Mouse (Mus musculus) liver, postnatal 0 days (tissue): ENCODE measurements around the gene Nfe2l2. TPM values are rescaled to one million over a fixed set of nuclear protein-coding genes. Genes with fewer than 3 reads are reported as not detected.
"Not testable (repeated sequence)": the region's sequence is repeated elsewhere in the genome, so short reads cannot be mapped to it uniquely, and the experiment has no call there.

Source experiments
- ATAC-seq: fragments of 200-750 bp; cut with Nextera tagmentation; 2 replicates; pipeline ENCODE4 v1.8.0; 2017; ENCODE audit warnings: mild to moderate bottlenecking, moderate library complexity
- DNase-seq: peaks from one replicate; pipeline ENCODE4 v3.0.0-alpha.2; 2016
- H3K27ac ChIP-seq: fragments of 300-500 bp; sonication (generic); 2 replicates; pipeline ENCODE4 v1.5.1; 2014; ENCODE audit warnings: antibody characterized with exemption, moderate library complexity, mild to moderate bottlenecking, low read depth
- H3K27me3 ChIP-seq: fragments of 300-500 bp; sonication (generic); 2 replicates; pipeline ENCODE4 v1.6.1; 2014; ENCODE audit warnings: low read length, control low read depth, mixed read lengths; ENCODE audit not compliant: insufficient read depth
- H3K36me3 ChIP-seq: fragments of 300-500 bp; sonication (generic); replicated peaks from 2 replicates; pipeline ENCODE4 v1.6.1; 2014; ENCODE audit warnings: mild to moderate bottlenecking, control low read depth, low read length, moderate library complexity, mixed read lengths; ENCODE audit not compliant: insufficient read depth
- H3K4me1 ChIP-seq: fragments of 300-500 bp; sonication (generic); 2 replicates; pipeline ENCODE4 v1.6.1; 2014; ENCODE audit warnings: antibody characterized with exemption, mild to moderate bottlenecking, control low read depth; ENCODE audit not compliant: insufficient read depth
- H3K4me2 ChIP-seq: fragments of 300-500 bp; sonication (generic); 2 replicates; pipeline ENCODE4 v1.6.1; 2014; ENCODE audit warnings: low read depth, mild to moderate bottlenecking, low read length, moderate library complexity, mixed read lengths
- H3K4me3 ChIP-seq: fragments of 300-500 bp; sonication (generic); 2 replicates; pipeline ENCODE4 v1.5.1; 2014; ENCODE audit warnings: low read depth, low read length
- H3K9ac ChIP-seq: fragments of 300-500 bp; sonication (generic); replicated peaks from 2 replicates; pipeline ENCODE4 v1.6.1; 2014; ENCODE audit warnings: mild to moderate bottlenecking, moderate library complexity
- H3K9me3 ChIP-seq: fragments of 300-500 bp; sonication (generic); 2 replicates; pipeline ENCODE4 v1.6.1; 2016; ENCODE audit warnings: mild to moderate bottlenecking, control low read depth, low read length, mixed read lengths
- CTCF ChIP-seq: sonication (generic); IDR thresholded peaks from 2 replicates; pipeline ENCODE4 v1.5.1; 2016; ENCODE audit warnings: antibody characterized with exemption, low read depth
- EP300 ChIP-seq: IDR thresholded peaks from 2 replicates; pipeline ENCODE4 v1.6.1; 2016; ENCODE audit warnings: antibody characterized with exemption, low read depth, mild to moderate bottlenecking
- WGBS: fragments of 180-500 bp; shearing (Covaris S2); extraction: QIAGEN DNeasy Blood & Tissue Kit; methylation state at CpG from one replicate; pipeline ENCODE4 v1.1.7; 2014; ENCODE audit not compliant: insufficient replicate concordance; 5-methylcytosine and 5-hydroxymethylcytosine counted together
- polyA plus RNA-seq: library from polyadenylated mRNA; unstranded; fragments of >200 nt; fragmentation: Nextera tagmentation; extraction: Ambion mirVana; gene quantifications from 2 replicates; pipeline ENCODE4 v1.2.1, GENCODE M21; 2015

Gene Nfe2l2
- polyA plus RNA-seq, 1 experiment from 2014 or later: 58.7 TPM

DNA sequence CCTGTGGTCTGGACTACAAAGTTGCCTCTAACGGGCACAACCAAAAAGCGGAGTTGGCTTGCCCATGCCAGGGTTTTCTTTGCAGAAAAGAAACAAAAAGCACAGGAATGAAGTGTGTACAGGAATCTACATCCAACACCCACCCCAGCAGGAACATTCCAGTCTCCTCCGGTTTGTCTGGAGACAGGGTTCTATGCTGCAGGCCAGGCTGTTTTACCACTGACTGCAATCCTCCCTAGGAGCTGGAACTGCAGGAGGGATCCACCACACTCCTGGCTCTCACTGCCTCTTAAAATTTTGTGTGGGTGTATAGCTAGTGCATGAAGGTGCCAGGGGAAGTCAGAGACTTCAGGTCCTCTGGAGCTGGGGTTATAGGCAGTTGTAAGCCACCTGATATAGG lies 5.6 kb downstream of the Nfe2l2 start:
- H3K27me3 ChIP-seq: no peaks in the 10 kb centered on the region
- no peak overlapping the region for H3K27ac ChIP-seq
- 86% methylated on average over 3 of the region's 3 CpGs for WGBS
- peaks cover 59% of the 10 kb centered on the region for H3K4me1 ChIP-seq
- no peak overlapping the region for H3K4me3 ChIP-seq
- DNase-seq (no peak), ATAC-seq (no peak)
- peaks cover 28% of the 10 kb centered on the region for H3K36me3 ChIP-seq
- H3K4me2 ChIP-seq: no peak overlapping the region
- TF ChIP-seq EP300: no peak
- TF ChIP-seq CTCF: no peak
- no peaks in the 10 kb centered on the region for H3K9me3 ChIP-seq
- no peak overlapping the region for H3K9ac ChIP-seq

DNA sequence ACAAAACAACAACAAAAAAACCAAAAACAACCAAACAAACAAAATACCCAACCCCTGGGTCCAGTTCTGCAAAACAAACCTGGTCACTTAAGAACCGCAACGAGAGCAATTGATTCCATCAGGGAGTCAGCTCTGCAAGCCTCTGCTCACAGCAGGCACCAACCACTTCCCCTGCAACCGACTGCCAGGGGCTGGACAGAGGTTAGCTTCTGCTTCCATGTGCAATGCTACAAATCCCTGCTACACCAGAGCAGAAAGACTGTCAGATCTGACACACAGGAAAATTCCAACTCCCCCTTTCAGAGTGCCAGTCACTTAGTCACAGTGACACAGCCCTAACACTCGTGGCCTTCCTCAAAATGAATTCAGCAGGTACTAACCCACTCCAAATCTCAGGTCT lies 6.4 kb downstream of the Nfe2l2 start:
- WGBS: 20% methylated on average over 4 of the region's 4 CpGs
- DNase-seq: no peak
- H3K4me3 ChIP-seq: no peak overlapping the region
- H3K27me3 ChIP-seq: no peaks in the 10 kb centered on the region
- no peaks in the 10 kb centered on the region for H3K9me3 ChIP-seq
- H3K9ac ChIP-seq: no peak overlapping the region; the same call in 1 of the 2 replicates
- no peak for TF ChIP-seq EP300
- TF ChIP-seq CTCF: no peak
- H3K4me2 ChIP-seq: no peak overlapping the region
- H3K36me3 ChIP-seq: peaks cover 28% of the 10 kb centered on the region
- H3K27ac ChIP-seq: no peak overlapping the region
- peaks cover 59% of the 10 kb centered on the region for H3K4me1 ChIP-seq
- no peak for ATAC-seq

GRCm38 (mm10) chr2:75697222-75697621 lies 7.2 kb downstream of the Nfe2l2 start:
- peak overlapping the region; percentile 24; the same call in 1 of the 2 replicates for H3K27ac ChIP-seq
- H3K36me3 ChIP-seq: peaks cover 34% of the 10 kb centered on the region
- no peaks in the 10 kb centered on the region for H3K9me3 ChIP-seq
- TF ChIP-seq EP300: no peak
- no peak for TF ChIP-seq CTCF
- peak overlapping the region; percentile 34 for H3K4me2 ChIP-seq
- H3K4me1 ChIP-seq: peaks cover 58% of the 10 kb centered on the region
- ATAC-seq (no peak), DNase-seq (no peak)
- H3K4me3 ChIP-seq: no peak overlapping the region
- 0 out of 2 replicates have a peak overlapping the region, but pooled peaks have one; percentile 8 for H3K9ac ChIP-seq
- no peaks in the 10 kb centered on the region for H3K27me3 ChIP-seq
- 56% methylated on average over 3 of the region's 3 CpGs for WGBS

DNA sequence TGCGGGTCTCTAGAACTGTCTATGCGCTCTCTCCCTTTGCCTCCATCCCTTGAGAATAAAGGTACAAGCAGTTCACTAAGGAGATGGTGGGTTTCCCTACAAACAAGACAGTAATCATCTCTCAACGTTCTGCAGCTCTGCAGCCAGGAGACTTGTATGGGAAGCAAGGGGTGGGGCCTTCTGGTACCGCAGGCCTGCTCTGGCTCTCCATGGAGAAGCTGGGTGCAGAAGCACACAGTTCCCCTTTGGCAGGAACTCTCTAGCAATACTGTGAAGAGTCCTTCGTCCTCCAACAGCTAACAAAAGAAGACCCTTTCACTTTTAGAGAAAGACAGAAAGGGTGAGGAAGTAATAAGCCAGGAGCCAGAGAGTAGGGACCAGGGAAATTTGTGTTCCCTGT lies 8.1 kb downstream of the Nfe2l2 start:
- no peak for TF ChIP-seq CTCF
- TF ChIP-seq EP300: no peak
- H3K9me3 ChIP-seq: no peaks in the 10 kb centered on the region
- no peak for ATAC-seq
- DNase-seq: no peak
- H3K27ac ChIP-seq: peak overlapping the region; percentile 24; the same call in 1 of the 2 replicates
- 37% methylated on average over 5 of the region's 5 CpGs for WGBS
- H3K9ac ChIP-seq: no peak overlapping the region
- H3K36me3 ChIP-seq: peaks cover 32% of the 10 kb centered on the region
- peaks cover 50% of the 10 kb centered on the region for H3K4me1 ChIP-seq
- no peaks in the 10 kb centered on the region for H3K27me3 ChIP-seq
- no peak overlapping the region for H3K4me3 ChIP-seq
- peak overlapping the region; percentile 34; the same call in 1 of the 2 replicates for H3K4me2 ChIP-seq

DNA sequence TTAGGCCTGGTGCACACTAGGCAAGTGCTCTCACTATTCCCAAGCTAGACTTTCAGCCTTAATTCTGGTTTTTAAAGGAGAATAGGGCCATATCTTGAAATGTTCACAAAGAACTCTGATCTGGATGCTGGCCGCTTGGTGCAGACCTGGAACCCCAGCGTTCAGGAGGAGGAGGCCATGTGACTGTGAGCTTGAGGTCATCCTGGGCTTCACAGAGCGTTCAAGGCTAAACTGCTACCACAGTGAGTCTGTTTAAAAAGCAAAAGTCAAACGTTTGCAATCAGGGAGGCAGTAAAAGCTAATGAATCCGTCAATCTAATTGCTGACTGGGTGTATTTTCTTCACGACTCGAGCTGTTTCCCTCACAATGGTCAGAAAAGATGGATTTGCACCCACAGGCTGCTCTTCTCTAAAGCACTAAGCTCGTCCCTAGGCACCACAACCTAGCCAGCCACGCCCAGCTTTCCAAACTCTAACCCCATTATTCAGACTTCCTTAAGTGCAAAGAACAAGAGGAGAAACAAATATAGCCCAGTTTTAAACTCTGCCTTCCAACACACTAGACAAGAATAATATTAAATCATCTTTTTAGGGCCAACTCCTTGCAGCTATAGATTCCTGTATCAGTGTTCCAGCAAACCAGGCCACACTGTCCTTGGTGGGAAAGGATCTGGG lies 8.6 kb downstream of the Nfe2l2 start:
- no peaks in the 10 kb centered on the region for H3K27me3 ChIP-seq
- H3K4me1 ChIP-seq: peaks cover 44% of the 10 kb centered on the region
- no peak overlapping the region for H3K4me3 ChIP-seq
- no peak for TF ChIP-seq EP300
- TF ChIP-seq CTCF: no peak
- no peak overlapping the region for H3K27ac ChIP-seq
- no peak overlapping the region for H3K4me2 ChIP-seq
- no peak overlapping the region for H3K9ac ChIP-seq
- H3K9me3 ChIP-seq: no peaks in the 10 kb centered on the region
- no peak for ATAC-seq
- DNase-seq: no peak
- 48% methylated on average over 9 of the region's 9 CpGs for WGBS
- peaks cover 33% of the 10 kb centered on the region for H3K36me3 ChIP-seq

GRCm38 (mm10) chr2:75694926-75695325 lies 9.5 kb downstream of the Nfe2l2 start:
- not testable (repeated sequence) for DNase-seq, H3K27ac ChIP-seq, H3K9ac ChIP-seq, ATAC-seq, H3K9me3 ChIP-seq, H3K4me2 ChIP-seq, H3K4me3 ChIP-seq, H3K27me3 ChIP-seq
- WGBS: 90% methylated on average over 3 of the region's 3 CpGs
- Histone ChIP-seq H3K36me3 (peaks cover 31% of the 10 kb centered on the region), H3K4me1 (peaks cover 40% of the 10 kb centered on the region)
